Mouse (Mus musculus) testis, adult 2 months (tissue): ENCODE measurements at regions not wholly inside any gene's neighbourhood (a gene's known extent, or its start where the extent isn't known, plus 50 kb on each side); places are given as distances from the start of the nearest gene placed in this dataset.

Experiments used
- CTCF ChIP-seq: fragments of 200-500 bp; IDR thresholded peaks from 2 replicates; pipeline ENCODE4 v1.5.1; 2012; ENCODE audit warnings: low read depth, mild to moderate bottlenecking, inconsistent platforms, low read length, moderate library complexity; ENCODE audit not compliant: control insufficient read depth, insufficient read depth, insufficient replicate concordance
- POLR2A ChIP-seq: fragments of 200-500 bp; IDR thresholded peaks from 2 replicates; pipeline ENCODE4 v1.6.1; 2012; ENCODE audit warnings: low read depth, mild to moderate bottlenecking, inconsistent platforms, low read length, moderate library complexity; ENCODE audit not compliant: control insufficient read depth

GRCm38 (mm10) chr14:31953783-31954182, 75.0 kb upstream of the Galnt15 start:
- TF ChIP-seq POLR2A: no peak
- TF ChIP-seq CTCF: no peak
